Mouse (Mus musculus): ENCODE data around the gene Immp1l.

DNA sequence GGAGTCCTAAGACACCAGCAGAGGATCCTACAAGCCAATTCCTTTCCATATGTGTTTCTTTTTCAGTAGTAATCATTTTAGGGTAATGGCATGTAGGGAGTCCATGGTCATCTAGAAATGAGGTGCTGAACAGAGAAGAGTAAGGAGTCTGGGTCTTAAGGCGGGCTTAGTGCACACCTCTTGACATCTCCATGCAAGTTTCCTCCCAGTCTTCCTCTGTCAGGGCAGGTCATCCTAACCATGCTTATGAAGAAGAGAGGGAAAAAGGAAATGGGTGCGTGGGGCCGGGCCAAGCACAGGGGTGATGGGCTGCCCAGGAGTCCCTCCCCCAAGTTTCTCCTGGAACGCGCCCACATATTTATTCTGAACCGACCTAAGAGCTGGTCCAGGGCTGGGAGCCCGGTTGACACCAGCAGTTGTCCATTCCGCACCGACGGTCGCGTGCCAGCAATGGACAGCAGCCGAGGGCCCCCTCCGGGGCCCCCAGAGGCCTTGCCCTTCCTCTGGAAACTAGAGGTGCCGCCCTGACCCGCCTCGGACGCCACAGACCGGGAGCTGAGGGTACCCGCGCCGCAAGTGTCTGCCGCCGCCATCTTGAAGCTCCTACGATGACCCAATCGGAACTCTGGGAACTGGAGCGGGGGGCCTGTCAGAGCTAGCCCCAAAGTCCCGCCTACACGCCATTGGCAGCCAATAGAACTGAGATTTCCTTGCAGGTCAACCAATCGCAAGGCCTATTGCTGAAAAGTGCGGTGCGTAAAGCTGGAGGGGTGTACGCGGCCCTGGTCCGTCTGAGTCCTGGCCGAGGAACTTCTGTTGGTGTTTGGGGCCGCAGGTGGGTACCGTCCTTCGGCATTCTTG lies at the start of gene Immp1l, which contains the start of gene Elp4:
- no peak for TF ChIP-seq CTCF (IDR thresholded peaks at IDR 0.05; ENCODE audit: low read depth)
- peak; percentile 74 for TF ChIP-seq EP300 (optimal IDR thresholded peaks at IDR 0.05)
